Mouse (Mus musculus): ENCODE data around the gene Agbl1. TPM values are rescaled to one million over a fixed set of nuclear protein-coding genes. Genes with fewer than 3 reads are reported as not detected.

Agbl1 gene
- total RNA-seq, 1 experiment from 2014 or later, result 0.10 TPM

GRCm38 (mm10) chr7:77132615-77133420 lies 903.1 kb downstream of the Agbl1 start:
- ATAC-seq (replicated peaks; ENCODE audit: insufficient number of reproducible peaks, low FRiP score, low TSS enrichment, poor library complexity, severe bottlenecking), result peak; percentile 66

DNA sequence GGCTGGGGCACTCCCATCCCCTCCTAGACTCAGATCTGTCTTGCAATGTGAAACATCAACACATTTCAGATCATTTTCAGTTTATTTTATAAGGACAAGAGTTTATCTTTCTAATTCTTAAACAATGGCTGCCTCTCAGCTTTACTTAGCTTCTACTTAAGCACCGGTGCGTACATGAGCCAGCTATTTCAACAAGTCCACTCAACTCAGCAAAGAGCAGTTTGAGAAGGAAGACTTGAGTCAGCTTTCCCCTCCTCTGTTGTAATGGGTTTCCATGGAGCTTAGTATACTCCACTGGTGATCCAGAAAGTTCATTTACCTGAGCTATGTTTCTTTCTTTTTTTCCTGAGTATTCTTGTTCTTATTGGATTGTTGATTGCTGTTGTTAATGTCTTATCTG lies 905.2 kb downstream of the Agbl1 start:
- no peak for ATAC-seq (replicated peaks; ENCODE audit: insufficient number of reproducible peaks, low FRiP score, low TSS enrichment, poor library complexity, severe bottlenecking)

GRCm38 (mm10) chr7:77138707-77139106 lies 909.0 kb downstream of the Agbl1 start:
- ATAC-seq (replicated peaks; ENCODE audit: insufficient number of reproducible peaks, low FRiP score, low TSS enrichment, poor library complexity, severe bottlenecking), result no peak

DNA sequence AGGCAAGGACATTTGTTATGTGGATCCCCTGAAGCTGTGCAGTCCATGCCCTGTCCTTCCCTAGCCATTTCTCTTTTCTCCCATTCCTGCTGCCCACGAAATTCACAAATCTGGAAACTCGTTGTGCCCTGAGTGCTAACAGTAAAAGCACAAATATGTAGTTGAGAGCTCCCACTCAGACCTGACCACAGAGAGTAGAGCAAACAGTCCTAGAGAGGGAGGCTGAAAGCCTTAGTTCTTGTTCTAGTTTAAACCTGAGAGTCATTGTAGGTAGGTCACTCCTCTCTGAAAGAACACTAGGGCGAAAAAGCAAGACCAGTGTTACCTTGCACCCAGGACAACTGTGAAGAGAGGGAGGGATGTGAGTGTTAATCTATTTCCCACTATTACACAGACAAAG lies 917.8 kb downstream of the Agbl1 start:
- no peak for ATAC-seq (replicated peaks; ENCODE audit: insufficient number of reproducible peaks, low FRiP score, low TSS enrichment, poor library complexity, severe bottlenecking)

- ATAC-seq (replicated peaks; ENCODE audit: insufficient number of reproducible peaks, low FRiP score, low TSS enrichment, poor library complexity, severe bottlenecking), result no peak
Observed at GRCm38 (mm10) chr7:77148820-77149219, 919.1 kb downstream of the Agbl1 start.

DNA sequence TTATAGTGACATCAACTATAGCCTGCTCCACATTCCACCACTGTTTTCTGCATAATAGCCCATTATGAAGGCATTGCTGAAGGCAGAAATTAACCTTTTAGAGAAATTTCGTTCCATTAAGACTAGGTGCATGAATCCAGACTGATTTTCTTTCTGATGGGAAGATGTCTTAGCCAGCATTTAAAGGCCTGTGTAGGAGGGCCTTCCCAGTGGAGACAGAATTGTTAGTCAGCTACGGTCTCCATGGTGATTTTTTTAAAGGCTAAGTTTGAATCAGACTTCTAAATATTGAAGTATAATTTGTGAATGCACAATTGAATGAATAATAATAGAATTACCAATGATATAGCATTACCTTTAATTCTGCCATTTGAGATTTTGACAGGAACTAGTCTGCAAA lies 920.2 kb downstream of the Agbl1 start:
- no peak for ATAC-seq (replicated peaks; ENCODE audit: insufficient number of reproducible peaks, low FRiP score, low TSS enrichment, poor library complexity, severe bottlenecking)

DNA sequence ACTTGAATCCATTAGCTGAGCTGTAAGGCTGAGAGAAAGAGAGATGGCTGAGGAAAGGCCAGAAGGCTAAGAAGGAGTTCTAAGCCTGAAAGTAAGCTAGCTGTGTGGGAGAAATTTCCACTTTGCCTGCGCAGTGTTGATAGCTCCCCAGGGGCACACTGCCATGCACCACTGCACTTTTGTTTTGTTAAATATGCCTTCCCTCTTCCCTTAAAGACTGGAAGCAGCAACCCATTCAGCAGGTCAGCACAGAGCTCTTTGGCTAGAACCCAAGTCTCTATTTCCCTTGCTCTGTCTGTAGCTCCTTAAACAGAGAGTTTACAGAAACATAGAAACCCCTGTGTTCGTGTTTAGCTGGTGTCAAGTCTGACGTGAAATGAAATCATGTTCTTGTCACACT lies 922.7 kb downstream of the Agbl1 start:
- ATAC-seq (replicated peaks; ENCODE audit: insufficient number of reproducible peaks, low FRiP score, low TSS enrichment, poor library complexity, severe bottlenecking), result no peak

- no peak for ATAC-seq (replicated peaks; ENCODE audit: insufficient number of reproducible peaks, low FRiP score, low TSS enrichment, poor library complexity, severe bottlenecking)
Observed at GRCm38 (mm10) chr7:77152909-77153308, 923.2 kb downstream of the Agbl1 start.

GRCm38 (mm10) chr7:77164921-77165320 lies 935.2 kb downstream of the Agbl1 start:
- ATAC-seq (replicated peaks; ENCODE audit: insufficient number of reproducible peaks, low FRiP score, low TSS enrichment, poor library complexity, severe bottlenecking), result no peak
